Mouse (Mus musculus) ovary, postnatal 14 days (tissue): ENCODE data around the gene Gm44973.

Experiments used
- DNase-seq: peaks from one replicate; pipeline ENCODE4 v3.0.0; 2022; ENCODE audit warnings: low spot score

The Gm44973 gene

GRCm38 (mm10) chr7:5081939-5082338 is 66.6 kb downstream of the Gm44973 start:
- no peak for DNase-seq
